Mouse (Mus musculus): ENCODE measurements around the gene Flnc. TPM values are rescaled to one million over a fixed set of nuclear protein-coding genes. Genes with fewer than 3 reads are reported as not detected.

Flnc gene
- total RNA-seq, 4 experiments from 2014 or later, result 1.9 to 3.9 (median 2.9) TPM

DNA sequence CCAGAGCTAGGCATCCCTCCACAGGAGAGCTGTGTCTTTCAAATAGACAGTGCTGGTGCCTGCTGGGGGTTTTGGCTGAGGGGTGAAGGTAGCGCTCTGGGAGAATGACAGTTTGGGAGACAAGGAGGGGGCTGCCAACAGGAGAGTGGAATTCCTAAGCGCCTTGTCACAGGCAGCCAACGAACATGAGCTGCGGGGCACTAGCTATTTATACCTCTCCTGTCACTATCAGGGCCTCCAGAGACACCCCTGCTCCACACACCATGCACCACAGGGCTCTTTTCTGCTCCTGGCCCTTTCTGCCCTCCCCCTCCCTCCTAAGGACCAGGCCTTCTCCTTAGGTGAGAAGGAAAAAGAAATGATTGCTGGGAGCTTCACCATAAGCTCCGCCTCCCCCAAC is 1.6 kb upstream of the Flnc start:
- DNase-seq (ENCODE audit: low spot score in 2 of 2), result no peak

DNA sequence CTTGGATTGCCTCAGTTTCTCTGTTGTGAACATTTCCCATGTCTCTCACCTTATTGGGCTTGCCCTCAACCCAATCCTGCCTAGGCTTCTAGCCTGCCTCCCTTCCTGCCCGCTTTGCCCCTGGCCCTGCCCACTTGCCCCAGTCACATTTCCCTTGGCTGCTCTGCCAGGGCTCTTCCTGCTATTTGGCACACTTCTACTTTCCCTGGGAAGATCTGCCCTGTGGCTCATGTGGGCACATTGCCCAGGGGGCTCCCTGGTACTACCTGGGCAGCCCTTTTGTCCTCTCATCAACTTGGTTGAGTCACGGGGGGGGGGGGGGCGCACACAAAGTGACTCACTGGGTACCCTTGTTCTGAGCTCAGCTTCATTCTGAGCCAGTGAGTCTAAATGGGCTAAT is 900 bp upstream of the Flnc start:
- no peak for DNase-seq (ENCODE audit: low spot score in 2 of 2)

DNA sequence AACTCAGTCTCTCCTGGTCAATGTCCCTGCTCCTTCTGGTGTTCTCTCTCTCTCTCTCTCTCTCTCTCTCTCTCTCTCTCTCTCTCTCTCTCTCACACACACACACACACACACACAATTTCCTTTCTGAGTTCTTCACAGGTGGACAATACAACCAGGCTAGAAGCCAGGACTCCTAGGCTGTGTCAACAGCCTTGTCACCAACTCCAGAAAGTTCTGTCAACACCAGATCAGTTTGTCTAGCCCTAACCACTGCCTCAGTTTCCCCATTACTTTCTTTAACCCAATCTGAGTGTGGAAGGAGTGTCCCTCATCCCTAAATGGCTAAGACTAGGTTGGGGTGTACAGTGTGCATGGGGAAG is 399 bp upstream of the Flnc start:
- no peak for DNase-seq (ENCODE audit: low spot score in 2 of 2)

DNA sequence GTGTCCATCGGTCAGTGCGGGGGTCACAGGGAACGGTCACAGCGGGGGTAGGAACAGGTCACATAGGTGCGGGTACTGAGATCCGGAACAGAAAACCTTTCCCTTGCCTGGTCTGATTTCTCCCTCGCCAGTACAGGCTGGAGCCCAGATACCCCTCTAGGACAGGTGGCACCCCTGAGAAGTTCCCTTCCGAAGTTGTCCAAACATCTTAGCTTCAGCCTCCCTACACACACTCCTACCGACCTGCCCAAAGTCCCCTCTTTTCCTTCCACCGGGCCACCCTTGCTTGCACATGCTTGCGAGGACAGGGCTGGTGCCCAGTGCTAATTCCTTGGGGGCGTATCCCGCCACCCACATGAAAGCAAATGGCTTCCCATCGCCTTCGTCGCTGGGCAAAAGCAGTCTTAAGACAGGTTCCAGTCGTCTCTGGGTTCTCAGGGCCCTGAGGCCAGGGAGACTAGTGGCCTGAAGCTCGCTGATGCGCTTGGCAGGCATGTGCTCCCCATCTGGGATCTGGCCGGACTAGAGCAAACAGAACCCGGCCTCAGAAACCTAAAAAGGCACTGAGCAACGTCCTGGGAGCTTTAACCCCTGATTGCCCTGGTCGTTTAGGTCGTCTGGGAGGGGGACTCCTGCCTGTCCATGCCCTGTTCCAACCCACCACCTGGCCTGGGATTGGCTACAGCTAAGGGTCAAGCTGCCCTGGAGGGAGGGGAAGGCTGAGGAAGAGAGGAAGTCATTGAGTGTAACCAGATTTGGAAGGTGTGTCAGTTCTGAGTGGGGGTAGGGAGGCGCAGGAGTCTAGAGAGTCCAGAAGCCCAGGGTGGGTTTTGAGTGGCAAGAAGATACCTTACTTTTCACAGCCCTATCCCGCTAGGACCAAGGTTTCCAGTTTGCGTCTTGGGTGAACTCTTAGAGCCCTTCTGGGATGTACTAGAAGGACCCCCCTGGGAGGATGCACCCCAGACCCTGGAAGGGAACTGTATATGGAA is 1.0 kb downstream of the Flnc start:
- no peak for DNase-seq (ENCODE audit: low spot score in 2 of 2)

DNA sequence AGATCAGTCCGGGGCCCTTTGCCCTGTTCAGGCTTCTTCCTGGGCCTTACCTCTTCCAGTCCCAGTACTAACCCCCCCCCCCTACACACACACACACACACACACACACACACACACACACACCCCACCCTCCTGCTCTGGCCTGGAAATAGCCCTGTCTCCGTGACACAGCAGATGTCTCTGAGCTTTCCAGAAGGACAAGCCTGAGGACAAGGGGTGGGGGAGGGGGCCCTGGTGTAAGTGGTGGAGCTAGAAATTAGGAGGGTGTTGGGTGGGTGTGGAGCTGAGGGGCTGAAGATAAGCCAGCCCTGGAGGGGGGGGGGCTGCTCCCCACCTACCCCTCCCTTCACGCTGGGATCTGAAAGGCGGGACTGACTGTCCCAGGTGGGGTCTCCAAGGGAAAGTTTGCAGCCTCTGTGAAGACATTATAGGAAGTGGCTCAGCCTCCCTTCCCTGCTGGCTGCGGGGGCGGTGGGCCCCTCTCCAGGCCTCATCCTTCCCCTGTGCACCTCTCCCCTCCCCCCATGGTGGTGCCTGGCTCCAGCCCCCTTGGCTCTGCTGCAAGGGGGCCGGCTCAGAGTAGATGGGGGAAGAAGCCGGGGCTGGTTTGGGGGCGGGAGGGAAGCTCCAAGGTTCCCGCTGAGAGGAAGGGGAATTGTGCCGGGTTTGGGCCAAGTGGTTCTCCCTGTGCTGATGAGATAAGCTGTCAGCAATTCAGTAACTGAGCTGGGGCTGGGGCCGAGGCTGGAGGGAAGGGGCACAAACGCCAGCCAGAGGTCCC is 2.0 kb downstream of the Flnc start:
- DNase-seq (ENCODE audit: low spot score in 2 of 2), result no peak

DNA sequence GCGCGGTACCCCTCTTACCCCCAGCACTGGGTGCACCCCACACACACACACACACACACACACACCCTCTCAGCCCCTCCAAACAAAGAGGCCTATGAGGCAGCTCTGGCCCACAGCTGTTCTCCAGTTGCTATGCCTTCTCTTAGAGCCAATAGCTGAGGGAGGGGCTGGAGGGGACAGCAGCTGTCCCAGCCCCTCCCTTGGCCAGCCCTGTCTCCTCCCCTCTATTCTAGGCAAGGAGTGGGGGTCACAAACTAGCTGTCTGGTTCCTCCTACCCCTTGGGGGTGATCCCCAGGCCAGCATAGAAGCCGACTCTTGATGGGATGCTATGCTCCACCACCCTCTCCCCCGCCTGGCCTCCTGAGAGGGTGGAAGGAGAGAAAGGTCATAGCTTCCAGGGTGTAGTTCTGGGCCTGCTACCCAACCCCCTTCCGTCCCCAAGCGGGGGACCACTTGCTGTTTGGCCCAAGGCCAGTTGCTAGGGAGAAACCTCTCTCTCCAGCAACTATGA is 2.9 kb downstream of the Flnc start:
- DNase-seq (ENCODE audit: low spot score in 2 of 2), result no peak

DNA sequence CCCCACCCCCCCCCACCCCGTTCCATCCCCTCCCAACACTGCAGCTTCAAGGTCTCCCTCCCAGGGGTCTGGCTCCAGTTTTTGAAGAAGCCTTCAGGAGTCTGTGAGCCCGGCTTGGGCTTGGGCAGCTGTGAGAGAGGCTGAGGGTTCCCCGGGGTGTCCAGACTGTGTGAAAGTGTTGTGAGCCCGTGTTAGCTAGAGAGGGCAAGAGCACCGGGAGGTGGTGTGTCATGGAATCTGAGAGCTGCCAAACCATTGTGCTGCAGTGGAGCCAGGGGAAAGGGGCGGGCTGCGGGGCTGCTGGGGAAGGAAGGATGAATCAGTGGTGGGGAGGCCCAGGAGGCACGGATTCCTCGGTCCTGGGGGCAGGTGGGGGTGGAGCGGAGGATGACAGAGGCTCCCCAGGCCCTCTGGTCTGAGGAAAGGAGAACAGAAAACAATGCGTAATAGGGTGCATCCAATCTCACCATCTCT is 3.4 kb downstream of the Flnc start:
- no peak for DNase-seq (ENCODE audit: low spot score in 2 of 2)

DNA sequence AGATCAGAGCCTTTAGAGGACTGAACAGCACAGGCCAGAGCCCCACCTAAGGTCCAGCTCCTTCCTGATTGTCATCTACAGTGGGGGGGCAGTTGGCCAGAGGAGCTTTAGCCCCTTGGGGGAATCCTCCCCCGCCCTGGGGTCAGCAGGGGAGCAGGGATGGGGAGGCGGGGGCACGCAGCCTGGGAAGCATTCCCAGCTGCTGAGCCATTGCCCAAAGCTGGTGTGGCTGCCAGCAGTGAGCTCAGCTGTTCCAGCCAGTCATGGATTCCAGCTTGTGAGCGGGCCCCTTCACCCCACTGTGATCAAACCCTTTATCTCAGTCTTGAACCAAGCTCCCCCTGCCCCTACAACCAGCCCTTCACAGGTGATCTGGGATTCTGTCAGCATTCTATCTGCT is 6.2 kb downstream of the Flnc start:
- DNase-seq (ENCODE audit: low spot score in 2 of 2), result peak in 1 of 2 experiments; percentile 28

DNA sequence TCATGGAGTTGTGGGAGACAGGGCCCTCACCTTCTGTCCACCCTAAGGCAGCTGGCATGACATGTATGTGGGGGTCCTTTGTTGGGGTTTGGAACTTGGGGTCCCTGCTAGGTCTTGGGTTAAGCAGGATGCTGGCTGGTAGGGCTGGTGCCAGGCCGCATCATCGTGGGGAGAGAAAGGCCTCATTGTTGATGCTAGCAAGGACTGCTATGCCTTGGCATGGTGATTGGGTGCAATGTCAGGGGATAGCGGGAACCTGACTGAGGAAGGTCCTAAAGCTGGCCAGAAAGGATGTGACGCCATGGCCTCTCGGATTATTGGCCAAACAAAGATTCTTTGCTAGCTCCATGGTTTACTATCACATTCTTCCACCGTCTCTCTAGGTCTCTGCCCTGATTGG is 6.7 kb downstream of the Flnc start:
- DNase-seq (ENCODE audit: low spot score in 2 of 2), result no peak

DNA sequence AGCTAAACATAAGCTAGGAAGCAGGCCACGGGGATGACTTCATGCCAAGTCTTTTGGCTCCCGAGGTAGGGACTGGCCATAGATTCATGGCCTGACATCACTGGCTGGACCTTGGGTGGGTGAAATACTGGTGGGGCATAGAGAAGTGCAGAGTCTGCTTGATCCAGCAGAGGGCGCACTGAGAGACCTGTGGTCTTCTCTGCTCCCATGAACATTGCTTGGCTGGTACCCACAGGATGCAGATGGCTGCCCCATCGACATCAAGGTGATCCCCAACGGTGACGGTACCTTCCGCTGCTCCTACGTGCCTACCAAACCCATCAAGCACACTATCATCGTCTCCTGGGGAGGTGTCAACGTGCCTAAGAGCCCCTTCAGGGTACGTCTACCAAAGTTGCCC is 11.7 kb downstream of the Flnc start:
- DNase-seq (ENCODE audit: low spot score in 2 of 2), result no peak

DNA sequence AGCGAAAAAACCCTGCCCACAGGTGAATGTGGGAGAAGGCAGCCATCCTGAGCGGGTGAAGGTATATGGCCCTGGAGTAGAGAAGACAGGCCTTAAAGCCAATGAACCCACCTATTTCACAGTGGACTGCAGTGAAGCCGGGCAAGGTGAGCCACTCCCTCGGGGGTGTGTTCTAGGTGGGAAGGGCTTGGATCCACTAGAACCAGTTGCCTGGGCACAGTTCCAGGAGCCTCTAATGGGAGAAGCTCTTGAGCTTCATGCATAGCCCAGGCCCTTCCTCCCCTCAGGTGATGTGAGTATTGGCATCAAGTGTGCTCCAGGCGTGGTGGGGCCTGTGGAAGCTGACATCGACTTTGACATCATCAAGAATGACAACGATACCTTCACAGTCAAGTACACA is 12.3 kb downstream of the Flnc start:
- no peak for DNase-seq (ENCODE audit: low spot score in 2 of 2)

DNA sequence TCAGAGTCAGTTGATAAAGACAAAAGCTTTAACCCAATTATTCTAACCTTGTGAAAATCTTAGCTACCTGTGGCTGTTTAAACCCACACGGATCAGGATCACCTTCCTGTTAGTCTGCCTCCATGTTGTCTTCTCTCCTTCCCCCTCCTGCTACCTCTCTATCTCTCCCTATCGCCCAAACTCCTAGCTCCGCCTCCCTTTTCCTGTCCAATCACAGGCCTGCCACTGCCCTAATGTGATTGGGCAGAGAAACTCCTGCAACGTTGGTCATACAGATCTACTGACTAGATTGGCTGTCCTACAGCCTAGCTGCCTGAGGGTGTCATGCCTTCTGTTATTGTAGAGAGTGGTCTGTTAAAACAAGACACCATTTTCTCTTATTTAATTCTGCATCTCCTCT is 16.8 kb downstream of the Flnc start:
- DNase-seq (ENCODE audit: low spot score in 2 of 2), result no peak

DNA sequence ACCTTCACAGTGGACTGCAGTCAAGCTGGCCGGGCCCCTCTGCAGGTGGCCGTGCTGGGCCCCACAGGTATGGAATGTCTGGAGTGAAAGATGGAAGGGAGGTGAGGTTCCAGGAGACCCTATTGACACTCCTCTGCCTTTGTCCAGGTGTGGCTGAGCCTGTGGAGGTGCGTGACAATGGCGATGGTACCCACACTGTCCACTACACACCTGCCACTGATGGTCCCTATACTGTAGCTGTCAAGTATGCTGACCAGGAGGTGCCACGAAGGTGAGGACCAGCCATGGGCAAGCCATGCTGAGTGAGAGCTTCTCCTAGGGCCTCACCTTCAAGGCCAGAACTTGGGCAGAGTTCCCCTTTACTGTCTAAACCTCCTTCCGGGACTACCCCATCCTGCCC is 17.6 kb downstream of the Flnc start:
- no peak for DNase-seq (ENCODE audit: low spot score in 2 of 2)

DNA sequence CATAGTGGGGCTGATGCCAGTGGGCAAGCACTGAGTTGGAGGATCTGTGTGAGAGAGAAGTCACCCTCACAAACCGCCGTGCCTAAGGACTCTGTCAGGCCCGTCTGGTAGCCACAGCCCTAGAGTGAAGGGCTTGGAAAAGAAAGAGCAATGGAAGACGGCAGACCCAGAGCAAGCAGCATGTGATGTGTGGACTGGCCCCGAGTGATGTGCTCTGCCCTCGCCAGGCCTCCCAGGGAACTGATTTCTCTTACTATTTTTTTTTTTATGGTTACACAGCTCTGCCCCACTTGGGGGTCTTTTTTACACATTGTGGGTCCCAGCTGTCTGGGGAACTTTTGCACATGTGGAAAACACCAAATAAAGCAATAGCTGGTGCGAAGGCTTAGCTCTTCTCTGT is 28.4 kb downstream of the Flnc start:
- DNase-seq (ENCODE audit: low spot score in 2 of 2), result no peak

DNA sequence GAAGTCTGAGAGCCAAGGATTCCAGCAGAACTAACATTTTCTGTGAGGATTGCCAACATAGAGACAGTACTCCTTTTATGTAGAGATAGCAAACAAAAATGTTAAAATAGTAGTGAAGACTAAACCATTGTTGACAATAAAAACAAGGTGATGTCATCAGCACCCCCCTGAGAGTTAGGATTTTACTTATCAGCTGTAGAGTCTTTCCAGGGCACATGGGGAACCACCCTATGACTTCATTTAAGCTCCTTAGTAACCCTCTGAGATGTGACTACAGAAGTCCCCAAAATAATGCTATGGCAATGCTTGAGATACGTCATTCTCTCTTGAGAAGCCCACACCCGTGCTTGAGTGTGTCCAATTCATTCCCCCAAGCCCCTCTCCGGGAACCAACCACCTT is 30.3 kb downstream of the Flnc start:
- no peak for DNase-seq (ENCODE audit: low spot score in 2 of 2)

DNA sequence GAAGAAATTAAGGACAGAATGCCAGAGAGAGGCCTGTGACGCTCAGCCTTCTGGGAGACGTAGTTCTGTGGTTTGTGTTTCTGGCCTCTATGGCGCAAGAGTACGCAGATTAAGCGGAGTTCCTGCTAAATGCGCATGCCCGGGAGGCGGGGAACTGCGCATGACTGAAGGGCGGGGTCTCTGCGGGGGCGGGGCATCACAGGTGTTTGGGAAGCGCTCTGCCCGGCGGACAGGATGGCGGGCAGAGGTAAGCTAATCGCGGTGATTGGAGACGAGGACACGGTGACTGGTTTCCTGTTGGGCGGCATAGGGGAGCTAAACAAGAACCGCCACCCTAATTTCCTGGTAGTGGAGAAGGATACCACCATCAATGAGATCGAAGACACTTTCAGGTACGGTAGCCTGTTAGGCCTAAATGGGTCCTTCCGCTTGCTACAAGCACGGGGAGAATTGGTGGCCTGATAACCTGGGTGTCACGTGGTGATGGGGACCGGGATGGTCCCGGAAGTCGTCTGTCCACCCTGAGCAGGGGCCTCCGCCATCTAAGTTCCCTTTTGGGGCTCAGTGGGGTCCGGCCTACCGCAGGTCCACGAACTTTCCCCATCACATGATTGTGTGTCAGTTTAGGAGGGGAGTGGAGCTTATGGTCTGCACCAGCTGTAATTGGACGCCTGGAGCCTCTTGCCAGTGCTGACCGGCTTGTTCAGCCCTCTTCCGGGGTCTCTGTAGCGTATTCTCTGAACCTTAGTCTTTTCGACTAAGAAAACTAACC is 34.7 kb downstream of the Flnc start, which contains the start of gene Atp6v1f:
TSS of gene Atp6v1f (plus strand) at position 136 of the 772 bp plus-strand sequence.
- peak; percentile 82 to 90 for DNase-seq (ENCODE audit: low spot score in 2 of 2)

DNA sequence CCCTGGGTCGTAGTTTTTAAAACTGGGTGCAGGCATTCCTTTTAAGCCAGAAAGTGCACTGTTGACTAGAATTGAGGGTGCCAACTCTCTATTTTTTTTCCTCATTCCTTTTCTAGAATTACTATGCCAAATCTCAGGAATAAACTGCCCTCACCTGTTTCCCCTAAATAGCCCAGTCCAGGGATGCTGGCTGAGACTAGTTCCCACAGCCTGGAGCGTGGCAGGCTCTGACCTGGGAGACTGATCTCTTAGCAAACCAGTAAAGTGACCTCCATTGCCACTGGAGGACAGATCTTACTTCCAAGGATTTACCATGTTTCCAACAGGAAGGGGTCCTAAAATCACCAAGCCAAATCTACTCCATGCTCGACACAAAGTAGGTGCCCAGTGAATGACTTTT is 35.8 kb downstream of the Flnc start:
- DNase-seq (ENCODE audit: low spot score in 2 of 2), result no peak

DNA sequence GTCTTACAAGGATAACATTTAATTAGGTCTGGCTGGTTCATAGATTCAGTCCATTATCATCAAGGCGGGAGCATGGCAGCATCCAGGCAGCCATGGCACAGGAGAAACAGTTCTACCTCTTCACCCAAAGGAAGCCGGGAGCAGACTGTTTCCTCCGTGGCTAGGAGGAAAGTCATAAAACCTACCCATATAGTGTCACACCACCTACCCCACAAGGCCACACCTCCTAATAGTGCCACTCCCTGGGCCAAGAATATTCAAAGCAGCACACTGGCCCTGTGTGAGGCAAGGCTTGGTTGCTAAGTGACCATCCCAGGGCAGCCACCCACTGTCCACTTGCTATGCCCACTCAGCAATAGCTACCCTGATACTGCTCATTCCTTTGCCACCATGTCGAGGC is 38.1 kb downstream of the Flnc start, which contains the start of gene Atp6v1fnb:
TSS of gene Atp6v1fnb (plus strand) at position 301 of the 400 bp plus-strand sequence.
- no peak for DNase-seq (ENCODE audit: low spot score in 2 of 2)

DNA sequence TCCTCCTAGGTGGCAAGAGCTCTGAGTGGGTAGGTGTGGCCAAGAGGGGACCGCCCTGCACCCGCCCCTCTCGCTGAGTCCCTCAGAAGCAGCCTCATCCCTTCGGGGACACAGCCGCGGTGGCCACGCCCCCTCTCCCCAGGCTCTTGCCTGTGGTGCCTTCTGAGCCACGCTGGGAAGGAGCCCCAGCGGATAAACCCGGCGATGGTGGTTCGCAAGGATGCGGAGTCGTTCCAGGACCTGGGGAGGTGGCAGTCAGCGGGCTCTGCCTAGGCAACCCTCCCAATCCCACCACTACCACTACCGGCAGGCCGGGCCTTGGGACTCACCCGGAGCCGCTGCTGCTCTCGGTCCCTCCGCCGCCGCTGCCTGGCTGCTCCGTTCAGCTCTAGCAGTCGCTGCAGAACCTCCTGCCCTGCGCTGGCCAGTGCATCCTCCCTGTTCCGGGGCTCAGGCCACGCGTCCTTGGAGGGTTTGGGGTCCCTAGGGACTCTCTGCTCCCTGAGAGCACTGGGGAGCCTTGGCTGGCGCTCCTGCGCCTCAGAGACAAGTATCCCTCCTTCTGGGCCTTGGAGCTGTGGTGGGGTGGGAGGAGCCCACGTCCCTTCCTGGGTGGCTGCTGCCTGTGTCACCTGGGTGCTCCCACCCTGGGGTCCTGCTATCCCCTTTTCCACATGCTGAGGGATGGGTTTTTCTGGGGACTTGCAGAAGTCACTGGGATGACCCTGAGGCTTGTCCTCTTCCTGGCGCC is 41.1 kb downstream of the Flnc start:
- DNase-seq (ENCODE audit: low spot score in 2 of 2), result peak; percentile 52 to 81

DNA sequence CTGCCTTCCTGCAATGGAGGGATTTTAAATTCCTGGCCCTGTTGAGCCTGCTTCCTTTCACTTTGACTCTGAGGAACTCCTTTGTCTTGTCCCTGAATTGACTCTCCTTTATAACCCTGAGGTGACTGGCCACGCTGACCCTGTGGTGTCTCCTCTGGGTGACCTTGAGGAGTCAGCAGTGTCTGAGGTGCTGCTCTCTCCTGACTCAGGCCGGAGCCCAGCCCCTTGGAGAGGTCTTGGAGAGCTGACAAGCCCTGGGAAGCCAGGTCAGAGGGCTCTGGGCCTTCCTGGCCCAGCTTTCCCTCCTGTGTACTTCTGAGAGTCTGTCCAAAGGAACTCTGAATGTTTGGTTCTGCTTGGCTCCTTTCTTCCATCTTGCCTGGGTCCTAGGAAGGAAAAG is 41.7 kb downstream of the Flnc start:
- no peak for DNase-seq (ENCODE audit: low spot score in 2 of 2)

DNA sequence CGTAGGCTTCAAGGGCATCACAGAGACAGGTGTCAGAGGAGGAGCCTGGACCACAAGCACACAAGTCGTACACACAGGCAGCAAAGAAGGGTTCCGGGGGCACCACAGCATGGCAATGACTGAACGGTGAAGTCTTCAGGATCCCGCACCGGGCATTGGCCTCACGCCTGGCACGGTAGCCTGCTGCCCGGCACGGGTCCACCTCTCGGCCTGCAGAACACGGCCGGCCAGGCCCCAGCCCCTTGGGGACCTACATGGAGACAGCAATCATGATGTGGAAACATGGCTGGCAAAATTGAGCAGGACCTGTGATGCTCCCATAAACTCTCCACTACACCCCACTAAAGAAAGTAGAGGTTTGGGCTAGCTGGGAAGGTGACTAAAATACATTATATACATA is 49.6 kb downstream of the Flnc start:
- no peak for DNase-seq (ENCODE audit: low spot score in 2 of 2)

All from left cerebral cortex, adult 8-10 months (tissue).